Mouse (Mus musculus): ENCODE measurements around the gene Mylk4. TPM values are rescaled to one million over a fixed set of nuclear protein-coding genes. Genes with fewer than 3 reads are reported as not detected.

Gene Mylk4
- polyA plus RNA-seq, 1 experiment from 2014 or later, result not detected

GRCm38 (mm10) chr13:32819926-32820325 lies 36.2 kb upstream of the Mylk4 start:
- WGBS, result 86% methylated on average over 5 of the region's 5 CpGs
- H3K27me3 ChIP-seq, result no peaks in the 10 kb centered on the region

GRCm38 (mm10) chr13:32819241-32819640 lies 35.5 kb upstream of the Mylk4 start:
- WGBS, result 95% methylated on average over 3 of the region's 3 CpGs
- Histone ChIP-seq H3K9me3 (no peaks in the 10 kb centered on the region), H3K27me3 (no peaks in the 10 kb centered on the region), H3K9ac (replicated peaks) (no peak overlapping the region), H3K4me2 (replicated peaks) (no peak overlapping the region), H3K4me3 (no peak overlapping the region), H3K36me3 (peaks cover 57% of the 10 kb centered on the region), H3K4me1 (no peaks in the 10 kb centered on the region), H3K27ac (replicated peaks) (no peak overlapping the region)
- no peak for ATAC-seq (ENCODE audit: low FRiP score, low read depth)

More at GRCm38 (mm10) chr13:32819926-32820325, 36.2 kb upstream of the Mylk4 start:
- H3K27ac ChIP-seq (replicated peaks), result no peak overlapping the region
- H3K36me3 ChIP-seq, result peaks cover 55% of the 10 kb centered on the region
- no peak overlapping the region for H3K4me3 ChIP-seq
- no peak overlapping the region for H3K4me2 ChIP-seq (replicated peaks)
- H3K9me3 ChIP-seq, result no peaks in the 10 kb centered on the region
- no peaks in the 10 kb centered on the region for H3K4me1 ChIP-seq
- H3K9ac ChIP-seq (replicated peaks), result no peak overlapping the region
- no peak for ATAC-seq (ENCODE audit: low FRiP score, low read depth)

GRCm38 (mm10) chr13:32807624-32808023 lies 23.9 kb upstream of the Mylk4 start:
- no peak for ATAC-seq (ENCODE audit: low FRiP score, low read depth)
- Histone ChIP-seq H3K4me2 (replicated peaks) (no peak overlapping the region), H3K9me3 (no peaks in the 10 kb centered on the region), H3K9ac (replicated peaks) (no peak overlapping the region), H3K27ac (replicated peaks) (no peak overlapping the region), H3K36me3 (peaks cover 17% of the 10 kb centered on the region), H3K4me1 (peaks cover 28% of the 10 kb centered on the region), H3K4me3 (no peak overlapping the region), H3K27me3 (peaks cover 5% of the 10 kb centered on the region)
- 14% methylated on average over 3 of the region's 3 CpGs for WGBS

GRCm38 (mm10) chr13:32806820-32807219 lies 23.1 kb upstream of the Mylk4 start:
- Histone ChIP-seq H3K4me1 (peaks cover 28% of the 10 kb centered on the region), H3K4me3 (no peak overlapping the region), H3K27me3 (peaks cover 5% of the 10 kb centered on the region), H3K9ac (replicated peaks) (no peak overlapping the region), H3K36me3 (peaks cover 17% of the 10 kb centered on the region), H3K4me2 (replicated peaks) (no peak overlapping the region), H3K27ac (replicated peaks) (no peak overlapping the region), H3K9me3 (no peaks in the 10 kb centered on the region)
- no peak for ATAC-seq (ENCODE audit: low FRiP score, low read depth)
- 76% methylated on average over 7 of the region's 7 CpGs for WGBS

GRCm38 (mm10) chr13:32803701-32804345 lies 20.1 kb upstream of the Mylk4 start:
- ATAC-seq (ENCODE audit: low FRiP score, low read depth), result no peak
- 73% methylated on average over 4 of the region's 4 CpGs for WGBS
- Histone ChIP-seq H3K9ac (replicated peaks) (no peak overlapping the region; the same call in none of the 2 replicates), H3K27me3 (peaks cover 5% of the 10 kb centered on the region), H3K4me3 (peak overlapping the region; percentile 62), H3K9me3 (no peaks in the 10 kb centered on the region), H3K4me1 (peaks cover 28% of the 10 kb centered on the region), H3K4me2 (replicated peaks) (peak overlapping the region; percentile 63), H3K36me3 (peaks cover 12% of the 10 kb centered on the region), H3K27ac (replicated peaks) (no peak overlapping the region)

- Histone ChIP-seq H3K4me1 (peaks cover 25% of the 10 kb centered on the region), H3K9me3 (no peaks in the 10 kb centered on the region), H3K27ac (replicated peaks) (peak within 1 kb of the TSS; percentile 67), H3K4me3 (peak within 1 kb of the TSS; percentile 62), H3K36me3 (peaks cover 12% of the 10 kb centered on the region), H3K27me3 (peaks cover 5% of the 10 kb centered on the region), H3K9ac (replicated peaks) (peak within 1 kb of the TSS; percentile 75), H3K4me2 (replicated peaks) (peak within 1 kb of the TSS; percentile 63)
- ATAC-seq (ENCODE audit: low FRiP score, low read depth), result peak; percentile 16
- WGBS, result under 1% methylated on average over 95 of the region's 95 CpGs
Observed at GRCm38 (mm10) chr13:32802259-32803081, 18.7 kb upstream of the Mylk4 start, which contains the start of gene D930007J09Rik. Gene D930007J09Rik, minus strand, starts transcription at chr13:32802849.

GRCm38 (mm10) chr13:32801693-32802221 lies 18.0 kb upstream of the Mylk4 start, which contains the start of gene Wrnip1:
Gene Wrnip1, plus strand, starts transcription at chr13:32802038.
- H3K9ac ChIP-seq (replicated peaks), result peak within 1 kb of the TSS; percentile 75
- peak within 1 kb of the TSS; percentile 67 for H3K27ac ChIP-seq (replicated peaks)
- H3K4me2 ChIP-seq (replicated peaks), result peak within 1 kb of the TSS; percentile 63
- H3K36me3 ChIP-seq, result peaks cover 8% of the 10 kb centered on the region
- peak within 1 kb of the TSS; percentile 62 for H3K4me3 ChIP-seq
- H3K27me3 ChIP-seq, result peaks cover 2% of the 10 kb centered on the region; the same call in 1 of the 2 replicates
- peaks cover 22% of the 10 kb centered on the region for H3K4me1 ChIP-seq
- ATAC-seq (ENCODE audit: low FRiP score, low read depth), result peak; percentile 99
- no peaks in the 10 kb centered on the region for H3K9me3 ChIP-seq
- under 1% methylated on average over 51 of the region's 51 CpGs for WGBS

- Histone ChIP-seq H3K9me3 (no peaks in the 10 kb centered on the region), H3K36me3 (no peaks in the 10 kb centered on the region), H3K27me3 (no peaks in the 10 kb centered on the region), H3K4me2 (replicated peaks) (peak overlapping the region; percentile 63), H3K4me3 (no peak overlapping the region), H3K9ac (replicated peaks) (0 out of 2 replicates have a peak overlapping the region, but pooled peaks have one; percentile 50), H3K27ac (replicated peaks) (no peak overlapping the region), H3K4me1 (peaks cover 22% of the 10 kb centered on the region)
- no peak for ATAC-seq (ENCODE audit: low FRiP score, low read depth)
Observed at GRCm38 (mm10) chr13:32800859-32801258, 17.1 kb upstream of the Mylk4 start.

- Histone ChIP-seq H3K9me3 (no peaks in the 10 kb centered on the region), H3K27ac (replicated peaks) (no peak overlapping the region), H3K4me3 (no peak overlapping the region), H3K9ac (replicated peaks) (no peak overlapping the region), H3K36me3 (no peaks in the 10 kb centered on the region), H3K4me2 (replicated peaks) (no peak overlapping the region), H3K27me3 (no peaks in the 10 kb centered on the region), H3K4me1 (peaks cover 11% of the 10 kb centered on the region)
- ATAC-seq (ENCODE audit: low FRiP score, low read depth), result no peak
- WGBS, result 76% methylated on average over 2 of the region's 2 CpGs
Observed at GRCm38 (mm10) chr13:32799131-32799530, 15.4 kb upstream of the Mylk4 start.

- Histone ChIP-seq H3K4me3 (no peak overlapping the region), H3K9ac (replicated peaks) (no peak overlapping the region), H3K27me3 (no peaks in the 10 kb centered on the region), H3K4me2 (replicated peaks) (no peak overlapping the region), H3K4me1 (no peaks in the 10 kb centered on the region; the same call in 1 of the 2 replicates), H3K36me3 (no peaks in the 10 kb centered on the region), H3K9me3 (no peaks in the 10 kb centered on the region), H3K27ac (replicated peaks) (no peak overlapping the region)
- ATAC-seq (ENCODE audit: low FRiP score, low read depth), result no peak
- 86% methylated on average over 1 of the region's 1 CpGs for WGBS
Observed at GRCm38 (mm10) chr13:32797085-32797484, 13.3 kb upstream of the Mylk4 start.

GRCm38 (mm10) chr13:32795166-32795565 lies 11.4 kb upstream of the Mylk4 start:
- H3K9ac ChIP-seq (replicated peaks), result no peak overlapping the region
- H3K9me3 ChIP-seq, result no peaks in the 10 kb centered on the region
- no peak for ATAC-seq (ENCODE audit: low FRiP score, low read depth)
- H3K4me1 ChIP-seq, result no peaks in the 10 kb centered on the region
- H3K27ac ChIP-seq (replicated peaks), result no peak overlapping the region
- H3K27me3 ChIP-seq, result no peaks in the 10 kb centered on the region
- WGBS, result 83% methylated on average over 5 of the region's 5 CpGs
- no peak overlapping the region for H3K4me3 ChIP-seq
- no peak overlapping the region for H3K4me2 ChIP-seq (replicated peaks)
- no peaks in the 10 kb centered on the region for H3K36me3 ChIP-seq

- Histone ChIP-seq H3K36me3 (no peaks in the 10 kb centered on the region), H3K4me2 (replicated peaks) (no peak overlapping the region), H3K27ac (replicated peaks) (no peak overlapping the region), H3K9me3 (no peaks in the 10 kb centered on the region), H3K27me3 (no peaks in the 10 kb centered on the region), H3K4me1 (no peaks in the 10 kb centered on the region), H3K9ac (replicated peaks) (no peak overlapping the region), H3K4me3 (no peak overlapping the region)
- 71% methylated on average over 2 of the region's 2 CpGs for WGBS
- ATAC-seq (ENCODE audit: low FRiP score, low read depth), result no peak
Observed at GRCm38 (mm10) chr13:32794619-32795018, 10.9 kb upstream of the Mylk4 start.
